Mouse (Mus musculus) G1E (cell line): Measurements from ENCODE around the gene Adgrl3.

Source experiments
- CTCF ChIP-seq: IDR thresholded peaks from 2 replicates; pipeline ENCODE4 v1.5.1; 2012; ENCODE audit warnings: low read depth, low read length, inconsistent platforms, mixed read lengths
- GATA1 ChIP-seq: IDR thresholded peaks from 2 replicates; pipeline ENCODE4 v1.6.1; 2012; ENCODE audit warnings: borderline replicate concordance, low read length, inconsistent platforms, mixed read lengths
- GATA2 ChIP-seq: IDR thresholded peaks from 2 replicates; pipeline ENCODE4 v1.6.1; 2012; ENCODE audit warnings: low read depth, low read length, inconsistent platforms, borderline replicate concordance
- POLR2AphosphoS5 ChIP-seq: IDR thresholded peaks from 2 replicates; pipeline ENCODE4 v1.6.1; 2012; ENCODE audit warnings: low read depth, low read length, inconsistent platforms; ENCODE audit not compliant: insufficient replicate concordance

GRCm38 (mm10) chr5:81155791-81156190, 135.9 kb downstream of the Adgrl3 start:
- no peak for TF ChIP-seq CTCF
- no peak for TF ChIP-seq POLR2AphosphoS5
- no peak for TF ChIP-seq GATA2
- TF ChIP-seq GATA1: no peak
